Mouse (Mus musculus): Measurements from ENCODE around the gene Cmah.

Gene Cmah

GRCm38 (mm10) chr13:24416409-24416808, 89.2 kb downstream of the Cmah start:
- peak in 1 of 2 experiments; percentile 24 for DNase-seq (ENCODE audit: low spot score in 2 of 2)

GRCm38 (mm10) chr13:24418024-24418423, 90.8 kb downstream of the Cmah start:
- DNase-seq (ENCODE audit: low spot score in 2 of 2): no peak

- no peak for DNase-seq (ENCODE audit: low spot score in 2 of 2)
These were observed 91.6 kb downstream of the Cmah start for GRCm38 (mm10) chr13:24418814-24419213.

GRCm38 (mm10) chr13:24419560-24420250, 92.5 kb downstream of the Cmah start:
- DNase-seq (ENCODE audit: low spot score in 2 of 2): no peak

- no peak for DNase-seq (ENCODE audit: low spot score in 2 of 2)
These were observed 94.8 kb downstream of the Cmah start for GRCm38 (mm10) chr13:24421987-24422386.

GRCm38 (mm10) chr13:24430215-24430614, 103.0 kb downstream of the Cmah start:
- DNase-seq (ENCODE audit: low spot score in 2 of 2): no peak

GRCm38 (mm10) chr13:24431593-24431992, 104.4 kb downstream of the Cmah start:
- DNase-seq (ENCODE audit: low spot score in 2 of 2): no peak

GRCm38 (mm10) chr13:24442272-24442671, 115.1 kb downstream of the Cmah start:
- no peak for DNase-seq (ENCODE audit: low spot score in 2 of 2)

GRCm38 (mm10) chr13:24443763-24444347, 116.7 kb downstream of the Cmah start:
- no peak for DNase-seq (ENCODE audit: low spot score in 2 of 2)

- DNase-seq (ENCODE audit: low spot score in 2 of 2): no peak
These were observed 117.5 kb downstream of the Cmah start for GRCm38 (mm10) chr13:24444709-24445108.

GRCm38 (mm10) chr13:24445166-24445565, 118.0 kb downstream of the Cmah start:
- no peak for DNase-seq (ENCODE audit: low spot score in 2 of 2)

GRCm38 (mm10) chr13:24446081-24446480, 118.9 kb downstream of the Cmah start:
- DNase-seq (ENCODE audit: low spot score in 2 of 2): no peak

GRCm38 (mm10) chr13:24447043-24447442, 119.8 kb downstream of the Cmah start:
- DNase-seq (ENCODE audit: low spot score in 2 of 2): no peak

- DNase-seq (ENCODE audit: low spot score in 2 of 2): no peak
These were observed 121.4 kb downstream of the Cmah start for GRCm38 (mm10) chr13:24448578-24448977.

- DNase-seq (ENCODE audit: low spot score in 2 of 2): no peak
These were observed 124.3 kb downstream of the Cmah start for GRCm38 (mm10) chr13:24451455-24451854.

GRCm38 (mm10) chr13:24453737-24454136, 126.5 kb downstream of the Cmah start:
- DNase-seq (ENCODE audit: low spot score in 2 of 2): peak in 1 of 2 experiments; percentile 12

- DNase-seq (ENCODE audit: low spot score in 2 of 2): no peak
These were observed 129.2 kb downstream of the Cmah start for GRCm38 (mm10) chr13:24456385-24456784.

- no peak for DNase-seq (ENCODE audit: low spot score in 2 of 2)
These were observed 133.3 kb downstream of the Cmah start for GRCm38 (mm10) chr13:24460517-24460916.

- DNase-seq (ENCODE audit: low spot score in 2 of 2): no peak
These were observed 136.6 kb downstream of the Cmah start for GRCm38 (mm10) chr13:24463767-24464166.

GRCm38 (mm10) chr13:24466027-24466426, 138.8 kb downstream of the Cmah start:
- DNase-seq (ENCODE audit: low spot score in 2 of 2): no peak

- no peak for DNase-seq (ENCODE audit: low spot score in 2 of 2)
These were observed 140.6 kb downstream of the Cmah start for GRCm38 (mm10) chr13:24467806-24468205.

- DNase-seq (ENCODE audit: low spot score in 2 of 2): no peak
These were observed 150.4 kb downstream of the Cmah start for GRCm38 (mm10) chr13:24477564-24477963.

GRCm38 (mm10) chr13:24479516-24479915, 152.3 kb downstream of the Cmah start:
- DNase-seq (ENCODE audit: low spot score in 2 of 2): no peak

GRCm38 (mm10) chr13:24480824-24481223, 153.6 kb downstream of the Cmah start:
- no peak for DNase-seq (ENCODE audit: low spot score in 2 of 2)
